Mouse (Mus musculus) frontal cortex, postnatal 36 days (tissue): ENCODE results near the gene Cntrob.

Experiments used
- DNase-seq, 2 experiments: peaks; one replicate each; pipeline ENCODE4 v3.0.0; 2022; ENCODE audit warnings: low spot score in 2 of 2

The Cntrob gene

DNA sequence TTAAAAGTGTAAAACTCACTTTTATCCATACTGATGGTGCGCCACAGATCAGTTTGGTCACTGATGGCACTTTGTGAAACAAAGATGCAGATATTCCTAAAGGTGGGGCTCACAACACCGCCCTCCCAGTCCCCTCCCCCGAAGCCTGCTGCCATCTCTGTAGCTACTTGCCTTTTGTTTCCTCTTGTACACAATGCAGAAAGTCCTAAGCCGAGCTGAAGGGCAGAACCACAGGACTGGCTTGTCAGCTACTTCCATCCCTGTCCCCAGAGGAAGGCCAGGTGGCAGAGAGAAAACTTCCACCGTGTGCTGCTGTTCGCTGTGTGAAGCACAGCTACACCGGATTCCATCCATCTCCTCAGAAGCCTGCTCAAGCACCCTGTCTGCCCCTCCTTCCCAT, 25.3 kb downstream of the Cntrob start:
- no peak for DNase-seq

DNA sequence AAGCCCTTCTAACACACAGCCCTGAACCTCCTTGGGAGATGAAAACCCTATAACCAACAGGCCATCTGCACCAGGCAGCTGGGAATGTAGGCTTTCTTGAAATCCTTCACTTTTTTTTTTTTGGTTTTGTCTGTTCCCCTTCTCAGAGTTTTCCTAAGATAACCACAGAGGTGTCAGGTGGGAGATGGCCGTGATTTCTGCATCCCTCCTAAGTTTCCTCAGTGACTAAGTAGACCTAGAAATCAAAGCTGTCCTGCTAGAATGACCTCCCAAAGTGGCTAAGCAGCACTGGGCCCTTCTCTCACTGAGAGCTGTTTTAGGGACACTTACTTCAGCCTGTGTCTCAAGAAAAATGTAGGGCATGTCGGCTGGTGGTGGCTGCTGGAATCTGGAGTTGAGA, 25.8 kb downstream of the Cntrob start:
- peak in 1 of 2 experiments; percentile 27 for DNase-seq

DNA sequence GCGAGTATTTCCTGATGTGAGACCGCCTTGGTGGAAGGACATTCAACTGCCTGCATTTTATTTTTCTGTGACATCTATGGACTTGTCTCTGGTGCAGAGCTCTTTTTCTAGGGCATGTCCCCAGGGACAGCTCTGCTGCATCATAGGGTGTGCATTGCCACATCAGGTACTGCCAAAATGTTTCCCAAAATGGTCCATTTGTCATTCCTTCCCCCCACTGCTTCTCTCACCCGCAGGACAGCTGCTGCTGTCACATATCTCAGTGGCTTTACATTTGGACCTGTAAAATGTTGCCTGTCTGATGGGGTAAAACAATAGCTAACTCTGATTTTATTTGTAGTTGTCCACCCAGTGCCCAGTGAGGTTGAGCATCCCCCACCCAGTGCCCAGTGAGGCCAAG, 28.3 kb downstream of the Cntrob start:
- peak; percentile 15 to 38 for DNase-seq

DNA sequence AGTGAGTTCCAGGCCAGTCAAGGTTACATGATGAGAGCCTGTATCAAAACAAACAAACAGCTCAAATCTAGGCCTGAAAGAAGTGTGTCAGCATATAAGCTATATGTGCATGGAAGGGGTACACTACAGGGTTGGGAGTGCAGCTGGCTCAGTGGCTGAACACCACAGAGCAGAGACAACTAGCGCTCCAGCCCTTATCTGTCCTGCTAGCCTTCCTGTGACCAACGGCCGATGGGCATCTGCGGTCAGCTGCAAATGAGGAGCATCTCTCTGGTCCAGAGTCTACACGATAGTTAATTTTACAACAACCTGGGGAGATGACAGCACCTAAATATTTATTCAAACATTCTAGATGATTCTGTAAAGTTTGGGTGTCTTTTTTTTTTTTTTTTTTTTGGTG, 32.5 kb downstream of the Cntrob start:
- no peak for DNase-seq

DNA sequence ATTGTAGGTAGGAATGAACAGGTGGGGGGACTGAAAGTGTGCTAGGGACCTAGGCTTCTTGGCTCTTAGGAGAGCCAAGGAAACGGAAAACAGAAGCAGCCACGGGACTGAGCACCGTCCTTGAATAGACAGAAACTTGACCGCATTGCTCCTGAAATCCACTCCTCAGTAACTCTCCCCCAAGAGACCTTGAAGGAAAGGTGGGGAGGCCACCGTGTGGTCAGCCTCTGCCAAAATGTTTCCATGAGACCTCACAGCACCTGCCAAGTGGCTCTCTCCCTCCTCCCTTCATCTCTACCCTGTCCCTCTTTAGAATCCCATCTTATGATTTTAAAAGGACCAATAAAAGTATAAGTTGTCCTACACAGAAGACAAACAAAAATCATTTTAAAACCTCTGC, 46.3 kb downstream of the Cntrob start:
- DNase-seq: no peak

DNA sequence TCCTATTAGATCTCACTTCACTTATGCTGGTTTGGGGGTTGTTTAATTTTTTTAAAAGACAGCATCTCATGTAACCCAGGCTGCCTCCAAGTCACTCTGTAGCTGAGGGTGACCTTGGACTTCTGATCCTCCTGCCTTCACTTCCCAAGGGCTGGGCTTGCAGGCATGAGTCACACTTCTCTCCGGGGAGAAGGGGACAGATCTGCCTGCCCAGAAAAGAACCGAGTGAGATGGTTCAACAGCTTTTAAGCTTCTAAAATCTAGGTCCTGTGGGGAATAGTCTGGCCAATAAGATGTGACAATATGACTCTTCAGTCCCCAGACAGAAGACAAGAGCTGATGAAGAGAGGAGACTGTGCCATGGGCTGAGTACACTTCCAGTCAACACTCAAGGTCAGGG, 47.5 kb downstream of the Cntrob start:
- DNase-seq: no peak

DNA sequence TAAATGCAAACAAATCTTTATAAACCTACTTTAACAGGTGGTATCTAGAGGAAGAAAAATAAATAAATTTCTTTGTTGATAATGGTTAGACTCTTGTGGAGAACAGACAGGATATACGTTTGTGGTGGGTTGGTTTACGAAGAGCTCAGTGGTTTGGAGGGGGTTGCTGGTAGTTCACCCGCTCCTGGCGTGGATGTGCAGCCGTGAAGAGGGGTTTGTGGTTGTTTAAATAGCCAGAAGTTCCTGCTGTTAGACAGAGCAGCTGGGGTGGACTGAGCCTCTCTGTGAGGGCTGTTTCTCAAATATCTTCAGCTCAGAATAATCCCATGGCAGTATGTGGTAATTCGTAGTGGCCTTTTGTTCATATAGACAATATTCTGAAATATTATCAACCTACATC, 47.9 kb downstream of the Cntrob start:
- DNase-seq: no peak

DNA sequence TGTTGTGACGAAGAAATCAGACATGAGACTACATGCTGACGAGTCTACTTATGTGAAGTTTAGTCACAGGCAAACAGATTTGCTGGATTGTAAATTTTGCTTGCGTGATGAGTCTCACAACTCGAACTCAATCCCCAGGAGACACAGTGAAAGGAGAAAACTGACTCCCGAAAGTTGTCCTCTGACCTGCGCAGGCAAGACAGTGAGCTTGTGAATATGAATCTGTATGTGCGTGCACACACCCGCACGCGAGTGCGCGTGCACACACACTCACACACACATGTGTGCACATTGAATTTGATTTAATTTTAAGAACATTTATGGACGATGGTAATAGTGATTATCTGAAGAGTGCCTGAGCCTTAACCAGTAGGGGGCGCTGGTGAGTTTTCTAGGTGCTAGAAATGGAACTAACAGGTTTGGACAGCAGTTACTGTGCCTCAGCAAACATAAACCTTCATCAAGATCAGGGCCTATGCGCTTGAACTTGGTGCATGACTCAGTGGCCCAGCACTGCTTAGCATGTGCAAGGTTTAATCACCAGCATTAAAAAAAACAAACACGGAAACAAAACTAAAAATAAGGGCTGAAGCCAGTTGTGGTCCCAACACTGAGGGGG, 51.3 kb downstream of the Cntrob start:
- DNase-seq: peak; percentile 75 to 82

DNA sequence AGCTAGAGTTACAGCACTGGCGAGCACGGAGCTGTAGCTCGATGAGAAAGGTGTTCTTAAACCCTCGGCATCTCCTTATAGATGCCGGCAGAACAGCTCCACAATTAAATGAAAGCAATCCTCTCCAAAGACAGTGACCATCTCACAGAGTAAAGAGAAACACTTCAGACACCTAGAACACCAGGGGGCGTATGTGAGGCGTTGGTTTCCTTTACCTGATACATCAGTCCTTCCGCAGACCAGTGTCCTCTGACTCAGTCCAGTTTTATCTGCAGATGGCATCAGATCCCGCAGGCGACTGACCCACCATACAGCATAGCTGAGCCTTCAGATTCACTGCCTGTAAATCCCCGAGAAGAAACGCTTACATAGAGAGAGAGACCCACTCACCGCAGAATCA, 54.0 kb downstream of the Cntrob start:
- peak; percentile 65 to 83 for DNase-seq

DNA sequence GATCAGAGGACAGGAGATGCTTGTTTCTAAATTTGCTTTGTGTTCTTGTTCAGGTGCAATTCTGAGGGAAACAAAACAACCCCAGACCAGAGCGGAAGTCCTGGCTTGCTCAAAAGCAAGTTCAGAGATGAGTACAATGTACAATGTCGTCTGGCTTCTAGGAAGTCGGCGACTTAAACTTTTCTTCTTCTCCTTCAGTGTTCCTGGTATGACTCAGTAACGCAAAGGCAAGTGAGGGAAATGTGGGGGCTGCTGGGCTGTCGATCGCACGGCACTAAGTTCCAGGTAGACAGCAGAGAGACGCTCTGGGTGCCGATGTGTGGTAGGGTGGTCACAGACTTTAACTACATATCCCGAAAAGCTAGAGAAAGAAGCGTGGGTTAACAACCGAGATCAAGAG, 55.5 kb downstream of the Cntrob start:
- no peak for DNase-seq

DNA sequence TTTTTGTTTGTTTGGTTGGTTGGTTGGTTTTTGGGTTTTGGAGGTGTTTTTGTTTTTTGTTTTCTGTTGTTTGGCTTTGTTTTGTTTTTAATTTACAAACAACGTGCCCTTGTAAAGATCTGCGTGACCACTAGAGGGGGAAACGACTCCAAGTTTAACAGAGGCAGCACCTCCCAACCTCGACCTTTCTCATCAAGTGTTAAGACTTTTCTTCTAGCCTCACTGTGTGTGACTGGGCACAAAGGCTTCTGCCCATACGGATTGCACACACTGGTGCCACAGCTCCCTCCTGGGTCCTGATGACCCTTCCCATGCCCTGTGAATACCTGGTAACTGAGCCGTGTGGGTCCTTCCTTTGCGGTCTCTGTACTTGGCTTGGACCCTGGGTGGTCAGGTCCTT, 56.2 kb downstream of the Cntrob start:
- no peak for DNase-seq

DNA sequence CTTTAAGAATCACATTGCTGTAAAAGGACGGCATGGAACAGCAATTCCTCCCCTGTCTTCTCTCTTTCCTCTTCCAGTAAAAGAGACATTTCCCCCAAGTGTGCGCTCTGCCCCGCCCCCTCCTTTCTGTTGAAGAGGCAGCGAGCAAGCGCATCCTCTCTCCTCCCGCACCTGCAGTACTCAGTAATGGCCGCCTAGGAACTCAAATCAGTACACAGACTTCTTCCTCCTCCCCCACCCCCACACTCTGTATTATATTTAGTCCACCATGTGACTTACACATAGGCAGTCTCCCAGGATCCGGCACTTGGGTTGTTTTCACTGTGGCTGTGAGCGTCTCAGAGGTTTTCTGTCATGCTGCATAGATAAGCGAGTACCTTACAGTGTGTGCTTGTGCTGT, 57.3 kb downstream of the Cntrob start:
- peak; percentile 76 to 88 for DNase-seq

DNA sequence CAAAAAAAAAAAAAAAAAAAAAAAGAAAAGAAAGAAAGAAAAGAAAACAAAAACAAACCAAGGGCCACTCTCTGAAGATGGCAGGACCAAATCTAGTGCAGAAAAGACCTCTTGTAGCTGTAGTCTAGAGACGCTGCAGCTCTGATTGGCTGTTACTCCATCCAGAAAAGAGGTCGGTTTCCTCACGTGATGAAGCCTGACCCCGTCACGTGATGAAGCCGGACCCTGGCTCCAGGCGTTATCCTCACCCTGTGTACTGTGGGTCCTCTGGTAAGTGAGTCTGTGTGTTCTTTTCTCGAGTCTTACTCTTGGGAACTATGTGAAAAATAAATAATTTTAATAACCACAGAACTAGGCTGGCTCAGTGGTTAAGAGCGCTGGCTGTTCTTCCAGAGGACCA, 58.2 kb downstream of the Cntrob start:
- DNase-seq: no peak

DNA sequence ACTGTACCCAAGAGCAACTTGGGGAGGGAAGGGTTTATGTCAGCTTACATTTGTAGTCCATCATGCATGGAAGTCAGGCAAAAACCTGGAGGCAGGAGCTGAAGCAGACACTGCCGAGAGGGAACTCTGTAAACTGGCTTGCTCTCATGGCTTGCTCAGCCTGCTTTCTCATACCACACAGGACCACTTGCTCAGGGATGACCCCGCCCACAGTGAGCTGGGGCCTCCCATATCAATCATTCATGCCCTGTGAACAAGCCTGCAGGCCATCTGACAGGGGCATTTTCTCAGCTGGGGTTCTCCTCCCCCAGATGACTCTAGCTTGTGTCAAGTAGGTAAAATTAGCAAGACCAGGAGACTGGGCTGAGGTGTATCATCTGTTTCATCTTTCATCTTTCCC, 59.3 kb downstream of the Cntrob start:
- no peak for DNase-seq

DNA sequence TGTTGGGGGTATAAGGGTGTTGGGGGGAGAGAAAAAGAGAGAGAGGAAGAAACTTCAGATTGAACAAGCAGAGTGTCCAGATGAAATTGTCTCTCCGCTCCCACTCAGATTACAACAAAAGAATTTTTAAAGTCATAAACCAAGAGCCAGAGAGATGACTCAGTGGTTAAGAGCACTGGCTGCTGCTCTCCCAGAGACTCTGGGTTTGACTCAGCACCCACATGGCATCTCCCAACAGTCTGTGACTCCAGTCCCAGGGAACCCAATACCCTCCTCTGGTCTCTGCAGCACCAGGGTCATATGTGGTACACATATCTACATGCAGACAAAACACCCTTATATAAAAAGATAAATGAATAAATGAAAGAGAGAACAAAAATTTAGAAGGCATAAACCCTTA, 63.5 kb downstream of the Cntrob start:
- DNase-seq: no peak

DNA sequence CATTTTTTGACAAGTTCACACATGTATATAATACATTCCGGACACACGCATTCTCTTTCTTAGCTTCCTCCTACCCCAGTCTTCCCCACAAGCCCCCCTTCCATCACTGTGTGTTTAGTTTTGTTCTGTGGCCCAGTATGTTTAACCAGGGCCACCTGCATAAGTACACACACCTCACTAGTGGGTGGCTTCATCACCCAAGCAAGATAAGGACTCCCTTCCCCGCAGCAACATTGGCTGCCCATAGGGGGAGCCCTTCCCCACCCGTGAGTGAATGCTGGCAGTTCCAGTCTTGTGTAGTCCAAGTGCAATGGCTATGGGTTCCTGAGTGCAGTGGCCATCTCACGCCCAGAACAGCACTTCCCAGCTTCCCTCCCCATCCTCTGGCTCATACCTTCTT, 65.3 kb downstream of the Cntrob start:
- no peak for DNase-seq

DNA sequence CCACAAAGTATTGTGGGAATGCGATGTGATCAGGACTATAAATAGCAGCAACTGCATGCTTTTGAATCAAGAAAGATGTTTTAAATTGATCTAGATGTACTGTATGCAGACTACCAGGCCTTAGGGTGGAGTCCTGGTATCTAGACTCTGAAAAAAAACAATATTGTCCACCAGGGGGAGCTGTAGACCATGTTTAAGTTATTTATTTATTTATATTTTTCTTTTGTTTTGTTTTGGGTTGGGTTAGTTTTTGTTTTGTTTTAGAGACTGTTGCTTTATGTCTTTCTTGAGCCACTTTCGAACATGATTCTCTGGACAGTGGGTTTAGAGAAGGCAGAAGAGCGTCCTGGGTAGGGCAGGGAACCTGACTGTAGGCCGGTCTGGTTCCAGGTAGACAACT, 65.8 kb downstream of the Cntrob start:
- no peak for DNase-seq

DNA sequence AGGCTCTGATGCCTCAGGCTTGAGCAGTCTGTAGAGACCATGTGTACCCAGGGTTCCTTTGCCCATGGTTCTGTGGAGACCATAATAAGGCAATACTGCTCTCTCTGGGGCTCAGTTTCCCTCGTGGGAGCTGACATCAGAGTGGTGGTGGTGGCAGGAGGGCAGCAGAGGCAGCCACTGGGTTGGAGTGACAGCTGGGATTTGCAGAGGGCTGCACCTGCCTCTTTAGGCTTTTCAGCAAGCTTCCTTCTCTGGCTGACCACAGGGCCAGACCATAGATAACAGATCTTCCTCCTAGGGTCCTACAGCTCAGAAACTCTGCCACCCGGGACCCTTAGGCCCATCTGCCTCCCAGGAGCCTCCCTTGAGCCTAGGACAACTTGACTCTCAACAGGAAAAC, 66.5 kb downstream of the Cntrob start:
- no peak for DNase-seq

DNA sequence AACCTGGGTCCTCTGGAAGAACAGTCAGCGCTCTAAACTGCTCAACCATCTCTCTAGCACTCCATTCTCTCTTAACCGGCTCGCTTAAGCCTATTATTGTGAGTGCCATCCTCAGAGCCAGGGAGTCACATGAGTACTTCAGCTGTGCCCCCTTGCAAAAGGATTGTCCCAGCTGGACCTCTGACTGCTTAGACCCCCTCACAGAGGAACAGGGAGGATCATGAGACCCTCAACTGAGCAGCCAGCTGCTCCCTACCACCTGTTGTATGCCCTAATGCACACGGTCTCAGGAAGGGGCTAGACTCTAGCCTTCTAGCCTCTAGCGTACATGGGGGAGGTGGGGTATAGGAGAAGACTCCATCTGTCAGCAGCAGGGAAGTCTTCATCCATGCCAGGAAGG, 68.8 kb downstream of the Cntrob start:
- no peak for DNase-seq

DNA sequence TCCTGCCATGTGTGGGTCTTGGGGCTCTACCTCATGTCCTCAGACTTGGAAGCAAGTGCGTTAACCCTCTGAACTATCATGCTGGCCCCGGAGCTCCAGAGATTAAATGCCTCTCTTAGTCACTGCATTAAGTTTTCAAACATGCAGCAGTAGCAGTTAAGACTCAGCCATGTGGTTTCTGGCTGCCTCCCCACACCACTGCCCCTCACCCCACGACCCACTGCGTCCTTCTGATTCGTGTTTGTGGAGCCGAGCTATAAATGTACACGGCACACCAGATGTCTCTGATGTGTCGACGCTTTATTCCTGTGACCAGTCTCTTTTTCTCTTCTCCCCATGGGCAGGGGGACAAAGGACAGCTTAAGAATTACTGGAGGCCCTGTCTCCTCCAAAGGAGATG, 70.4 kb downstream of the Cntrob start:
- DNase-seq: no peak

DNA sequence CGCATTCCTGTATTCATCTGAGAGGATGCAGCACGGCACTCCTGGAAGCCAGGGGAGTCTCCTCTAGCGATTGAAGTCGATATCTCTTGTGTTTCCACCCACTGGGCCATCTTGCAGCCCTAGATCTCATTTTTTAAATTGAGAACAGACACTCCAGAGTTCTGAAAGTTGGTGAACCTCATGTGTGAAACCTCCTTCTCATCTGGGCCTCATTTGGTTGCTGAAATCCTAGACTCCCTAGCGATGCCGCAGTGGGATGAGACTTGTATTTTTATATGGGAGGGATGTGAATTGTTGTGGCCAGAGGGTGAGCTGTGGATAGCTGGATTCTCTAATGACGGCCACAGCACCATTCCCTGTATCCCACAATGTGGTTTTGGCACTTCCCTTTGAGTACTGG, 71.6 kb downstream of the Cntrob start:
- no peak for DNase-seq

DNA sequence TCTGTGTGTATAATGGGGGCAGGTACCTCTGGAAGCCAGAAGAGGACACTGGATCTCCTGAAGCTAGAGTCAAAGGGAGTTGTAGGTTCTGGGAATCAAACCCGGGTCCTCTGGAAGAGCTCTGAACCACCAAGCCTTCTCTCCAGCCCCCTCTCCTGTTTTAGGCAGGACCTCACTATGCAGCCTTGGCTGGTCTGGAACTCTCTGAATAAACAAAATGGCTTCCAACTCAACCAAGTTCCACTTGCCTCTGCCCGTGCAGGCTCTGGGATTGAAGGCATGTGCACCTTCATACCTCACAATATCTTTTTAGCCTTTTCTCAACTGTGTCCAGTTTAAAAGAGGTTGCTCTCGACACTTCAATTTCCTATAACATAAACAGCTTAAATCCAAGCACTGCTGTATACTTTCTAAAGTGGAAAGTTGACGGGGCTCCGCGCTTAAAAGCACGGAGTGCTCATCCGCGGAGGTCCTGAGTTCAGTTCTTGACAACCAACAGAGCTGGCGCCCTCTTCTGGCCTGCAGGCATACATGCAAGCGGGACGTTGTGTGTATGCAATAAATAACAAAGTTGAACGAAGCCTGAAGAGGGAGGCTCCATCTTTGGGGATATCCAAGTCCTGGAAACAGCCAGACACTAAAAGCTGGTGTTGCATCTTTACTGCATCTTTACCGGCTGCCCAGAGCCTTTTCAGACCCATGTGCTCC, 72.3 kb downstream of the Cntrob start:
- DNase-seq: no peak

DNA sequence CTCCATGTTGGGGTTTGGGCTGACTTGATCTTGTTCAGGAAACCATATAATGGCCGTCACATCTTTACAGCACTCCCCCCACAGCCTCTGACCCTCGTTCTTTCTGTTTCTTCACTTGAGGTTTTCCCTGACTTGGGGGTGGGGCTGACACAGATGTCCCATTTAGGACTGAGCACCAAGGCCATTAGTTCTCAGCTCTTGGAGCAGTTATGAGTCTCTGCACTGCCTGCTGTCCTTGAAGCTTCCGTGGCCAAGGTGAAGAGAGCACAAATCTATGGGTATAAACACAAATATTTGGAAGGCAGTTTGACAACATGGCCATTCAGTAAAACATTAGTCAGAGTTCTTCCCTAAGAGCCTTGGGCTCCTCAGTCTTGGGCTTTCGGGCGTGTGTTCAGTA, 73.5 kb downstream of the Cntrob start:
- DNase-seq: no peak
